Mouse (Mus musculus) ES-Bruce4 (cell line): ENCODE results near the gene Fbxo47. TPM values are rescaled to one million over a fixed set of nuclear protein-coding genes. Genes with fewer than 3 reads are reported as not detected.

Source experiments
- H3K27ac ChIP-seq: 2 replicates; pipeline ENCODE4 v1.5.1; 2012; ENCODE audit warnings: low read length, inconsistent platforms; ENCODE audit not compliant: insufficient read depth
- H3K27me3 ChIP-seq: 2 replicates; pipeline ENCODE4 v1.6.1; 2012; ENCODE audit warnings: mild to moderate bottlenecking, low read length, inconsistent platforms; ENCODE audit not compliant: control insufficient read depth, poor library complexity, insufficient read depth, severe bottlenecking
- H3K36me3 ChIP-seq: 2 replicates; pipeline ENCODE4 v1.6.1; 2012; ENCODE audit warnings: inconsistent platforms, mild to moderate bottlenecking, low read length, moderate library complexity; ENCODE audit not compliant: control insufficient read depth, poor library complexity, insufficient read depth, severe bottlenecking
- H3K4me1 ChIP-seq: one replicate; pipeline ENCODE4 v1.8.1; 2011; ENCODE audit warnings: low read length; ENCODE audit not compliant: control insufficient read depth, insufficient read depth
- H3K4me3 ChIP-seq: 2 replicates; pipeline ENCODE4 v1.5.1; 2011; ENCODE audit warnings: low read depth, mild to moderate bottlenecking, low read length
- H3K9ac ChIP-seq: 2 replicates; pipeline ENCODE4 v1.6.1; 2012; ENCODE audit warnings: low read depth, mild to moderate bottlenecking, inconsistent platforms; ENCODE audit not compliant: poor library complexity, severe bottlenecking
- H3K9me3 ChIP-seq: replicated peaks from 2 replicates; pipeline ENCODE4 v1.6.1; 2012; ENCODE audit warnings: mild to moderate bottlenecking, low read length, inconsistent platforms; ENCODE audit not compliant: control insufficient read depth, poor library complexity, insufficient read depth, severe bottlenecking
- CTCF ChIP-seq: IDR thresholded peaks from one replicate; pipeline ENCODE4 v1.8.1; 2011; ENCODE audit warnings: low read depth, low read length
- EP300 ChIP-seq: IDR thresholded peaks from 2 replicates; pipeline ENCODE4 v1.6.1; 2011; ENCODE audit warnings: low read depth, low read length; ENCODE audit not compliant: insufficient read depth
- POLR2A ChIP-seq: IDR thresholded peaks from one replicate; pipeline ENCODE4 v1.8.1; 2011; ENCODE audit warnings: low read length; ENCODE audit not compliant: insufficient read depth
- polyA plus RNA-seq: library from polyadenylated mRNA; stranded (reverse); fragments of >200 nt; gene quantifications from 2 replicates; pipeline ENCODE4 v1.2.4, GENCODE M21; 2011; ENCODE audit warnings: low read depth; ENCODE audit not compliant: missing spikeins, insufficient read depth, insufficient read length

Gene Fbxo47
- polyA plus RNA-seq, 1 experiment: 2.8 TPM

DNA sequence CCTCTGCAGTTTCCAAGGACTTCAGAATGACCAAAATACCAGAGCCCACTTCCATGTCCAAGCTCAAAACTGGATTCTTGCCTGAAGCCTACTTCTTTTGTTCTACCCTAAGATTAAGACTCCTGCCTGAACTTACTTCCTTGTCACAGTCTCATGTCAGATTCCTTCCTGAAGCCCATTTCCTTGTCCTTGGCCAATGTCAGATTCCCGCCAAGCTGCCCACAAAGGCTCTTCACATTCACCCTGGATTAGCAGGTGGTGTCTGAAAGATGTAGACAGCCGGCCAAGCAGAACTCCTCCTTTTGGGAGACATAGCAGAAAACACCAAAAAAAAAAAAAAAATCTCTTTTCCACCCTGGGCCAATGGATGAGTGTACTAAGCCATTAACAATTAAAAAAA, 31.5 kb upstream of the Fbxo47 start:
- Histone ChIP-seq H3K4me1 (peaks cover 6% of the 10 kb centered on the region), H3K27me3 (no peaks in the 10 kb centered on the region), H3K36me3 (no peaks in the 10 kb centered on the region), H3K9me3 (no peaks in the 10 kb centered on the region), H3K27ac (peak overlapping the region; percentile 10), H3K9ac (no peak overlapping the region), H3K4me3 (no peak overlapping the region)
- no peak for TF ChIP-seq EP300

- H3K9ac ChIP-seq: no peak overlapping the region
Observed at GRCm38 (mm10) chr11:97913111-97913510, 29.2 kb upstream of the Fbxo47 start.

GRCm38 (mm10) chr11:97908634-97909348, 24.8 kb upstream of the Fbxo47 start:
- no peak overlapping the region for H3K9ac ChIP-seq
- H3K27me3 ChIP-seq: no peaks in the 10 kb centered on the region
- peaks cover 8% of the 10 kb centered on the region for H3K4me1 ChIP-seq
- no peaks in the 10 kb centered on the region for H3K9me3 ChIP-seq
- no peak for TF ChIP-seq EP300
- TF ChIP-seq CTCF: no peak
- TF ChIP-seq POLR2A: no peak
- H3K4me3 ChIP-seq: no peak overlapping the region
- no peaks in the 10 kb centered on the region for H3K36me3 ChIP-seq
- no peak overlapping the region for H3K27ac ChIP-seq

More at GRCm38 (mm10) chr11:97913111-97913510, 29.2 kb upstream of the Fbxo47 start:
- no peaks in the 10 kb centered on the region for H3K9me3 ChIP-seq
- no peak overlapping the region for H3K27ac ChIP-seq
- TF ChIP-seq EP300 (no peak), CTCF (no peak), POLR2A (no peak)
- H3K36me3 ChIP-seq: no peaks in the 10 kb centered on the region
- no peaks in the 10 kb centered on the region for H3K27me3 ChIP-seq
- peaks cover 6% of the 10 kb centered on the region for H3K4me1 ChIP-seq
- H3K4me3 ChIP-seq: no peak overlapping the region

- H3K9ac ChIP-seq: no peak overlapping the region
- no peak overlapping the region for H3K4me3 ChIP-seq
- H3K36me3 ChIP-seq: no peaks in the 10 kb centered on the region
- peaks cover 7% of the 10 kb centered on the region for H3K4me1 ChIP-seq
- no peaks in the 10 kb centered on the region for H3K27me3 ChIP-seq
- H3K9me3 ChIP-seq: no peaks in the 10 kb centered on the region
- no peak for TF ChIP-seq CTCF
- no peak for TF ChIP-seq POLR2A
- no peak for TF ChIP-seq EP300
- H3K27ac ChIP-seq: no peak overlapping the region
Observed at GRCm38 (mm10) chr11:97907935-97908334, 24.0 kb upstream of the Fbxo47 start.

DNA sequence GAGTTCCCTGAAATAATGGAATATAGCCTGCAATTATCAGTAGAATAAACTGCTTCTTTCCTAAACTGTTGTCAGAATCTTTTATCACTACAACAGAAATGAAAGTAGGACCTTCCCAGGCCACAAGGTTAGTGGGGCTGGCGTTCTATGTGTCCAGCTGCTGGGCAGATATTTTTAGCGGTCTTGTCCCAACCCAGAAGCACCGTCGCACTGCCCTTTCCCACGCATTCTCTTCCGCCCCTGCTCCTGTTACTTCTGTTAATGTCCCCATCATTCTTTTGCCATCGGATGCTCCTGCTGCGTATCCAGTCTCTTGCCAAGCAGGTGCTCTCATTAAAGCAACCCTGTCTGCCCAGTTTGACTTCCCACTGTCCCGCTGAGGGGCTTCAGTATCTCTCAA, 23.0 kb upstream of the Fbxo47 start:
- H3K27ac ChIP-seq: peak overlapping the region; percentile 28; the same call in 1 of the 2 replicates
- H3K27me3 ChIP-seq: no peaks in the 10 kb centered on the region
- no peak overlapping the region for H3K4me3 ChIP-seq
- H3K9me3 ChIP-seq: no peaks in the 10 kb centered on the region
- TF ChIP-seq CTCF (no peak), EP300 (no peak), POLR2A (no peak)
- peaks cover 7% of the 10 kb centered on the region for H3K4me1 ChIP-seq
- H3K36me3 ChIP-seq: no peaks in the 10 kb centered on the region
- no peak overlapping the region for H3K9ac ChIP-seq

GRCm38 (mm10) chr11:97905941-97906340, 22.0 kb upstream of the Fbxo47 start:
- Histone ChIP-seq H3K9me3 (no peaks in the 10 kb centered on the region), H3K4me1 (peaks cover 5% of the 10 kb centered on the region), H3K36me3 (no peaks in the 10 kb centered on the region), H3K4me3 (no peak overlapping the region), H3K27ac (peak overlapping the region; percentile 87), H3K9ac (no peak overlapping the region), H3K27me3 (no peaks in the 10 kb centered on the region)
- TF ChIP-seq EP300 (peak; percentile 31; the same call in 1 of the 2 replicates), CTCF (no peak)
